Mouse (Mus musculus) heart, embryonic 10.5 days (tissue): Measurements from ENCODE around the gene Tgfbr3. TPM values are rescaled to one million over a fixed set of nuclear protein-coding genes. Genes with fewer than 3 reads are reported as not detected.

Experiments used
- DNase-seq: peaks from one replicate; pipeline ENCODE4 v3.0.0-alpha.2; 2017; ENCODE audit warnings: low spot score
- H3K27ac ChIP-seq: fragments of 300-500 bp; sonication (generic); 2 replicates; pipeline ENCODE4 v1.5.1; 2016; ENCODE audit warnings: mild to moderate bottlenecking
- H3K27me3 ChIP-seq: fragments of 300-500 bp; sonication (generic); 2 replicates; pipeline ENCODE4 v1.6.1; 2016; ENCODE audit warnings: mild to moderate bottlenecking; ENCODE audit not compliant: poor library complexity, insufficient read depth, severe bottlenecking
- H3K36me3 ChIP-seq: fragments of 300-500 bp; sonication (generic); 2 replicates; pipeline ENCODE4 v1.6.1; 2016; ENCODE audit warnings: mild to moderate bottlenecking, moderate library complexity
- H3K4me1 ChIP-seq: fragments of 300-500 bp; sonication (generic); 2 replicates; pipeline ENCODE4 v1.6.1; 2016; ENCODE audit warnings: mild to moderate bottlenecking
- H3K4me3 ChIP-seq: fragments of 300-500 bp; sonication (generic); 2 replicates; pipeline ENCODE4 v1.5.1; 2016; ENCODE audit warnings: mild to moderate bottlenecking, moderate library complexity
- H3K9me3 ChIP-seq: fragments of 300-500 bp; sonication (generic); 2 replicates; pipeline ENCODE4 v1.6.1; 2016; ENCODE audit warnings: mild to moderate bottlenecking, moderate library complexity
- WGBS: fragments of 180-500 bp; shearing (Covaris S2); methylation state at CpG from one replicate; pipeline ENCODE4 v1.1.7; 2016; 5-methylcytosine and 5-hydroxymethylcytosine counted together
- polyA plus RNA-seq: library from polyadenylated mRNA; unstranded; fragments of >200 nt; fragmentation: Nextera tagmentation; extraction: Ambion mirVana; gene quantifications from 2 replicates; pipeline ENCODE4 v1.2.1, GENCODE M21; 2016

Gene Tgfbr3
- polyA plus RNA-seq, 1 experiment from 2014 or later = 36.7 TPM

- peaks cover 20% of the 10 kb centered on the region for H3K4me1 ChIP-seq
- no peaks in the 10 kb centered on the region for H3K9me3 ChIP-seq
- DNase-seq = no peak
- peaks cover 11% of the 10 kb centered on the region; the same call in 1 of the 2 replicates for H3K27me3 ChIP-seq
- no peak overlapping the region for H3K27ac ChIP-seq
- no peak overlapping the region for H3K4me3 ChIP-seq
- WGBS = 82% methylated on average over 4 of the region's 4 CpGs
- H3K36me3 ChIP-seq = no peaks in the 10 kb centered on the region
Measured at GRCm38 (mm10) chr5:107294041-107294440, 4.6 kb upstream of the Tgfbr3 start.

- Histone ChIP-seq H3K9me3 (no peaks in the 10 kb centered on the region), H3K4me3 (peak overlapping the region; percentile 94), H3K27ac (no peak overlapping the region), H3K4me1 (peaks cover 17% of the 10 kb centered on the region), H3K27me3 (peaks cover 15% of the 10 kb centered on the region; the same call in 1 of the 2 replicates), H3K36me3 (no peaks in the 10 kb centered on the region)
- no peak for DNase-seq
- 34% methylated on average over 8 of the region's 8 CpGs for WGBS
Measured at GRCm38 (mm10) chr5:107289986-107290385, 557 bp upstream of the Tgfbr3 start.

GRCm38 (mm10) chr5:107288427-107289233 is 799 bp downstream of the Tgfbr3 start:
- no peaks in the 10 kb centered on the region for H3K36me3 ChIP-seq
- peak; percentile 76 for DNase-seq
- H3K27ac ChIP-seq = peak overlapping the region; percentile 91
- peak overlapping the region; percentile 94 for H3K4me3 ChIP-seq
- WGBS = under 1% methylated on average over 62 of the region's 62 CpGs
- H3K4me1 ChIP-seq = peaks cover 22% of the 10 kb centered on the region
- no peaks in the 10 kb centered on the region for H3K9me3 ChIP-seq
- H3K27me3 ChIP-seq = peaks cover 15% of the 10 kb centered on the region; the same call in 1 of the 2 replicates

GRCm38 (mm10) chr5:107287908-107288267 is 1.5 kb downstream of the Tgfbr3 start:
- peaks cover 24% of the 10 kb centered on the region for H3K4me1 ChIP-seq
- peak overlapping the region; percentile 91 for H3K27ac ChIP-seq
- WGBS = 34% methylated on average over 5 of the region's 5 CpGs
- H3K27me3 ChIP-seq = peaks cover 15% of the 10 kb centered on the region; the same call in 1 of the 2 replicates
- H3K36me3 ChIP-seq = no peaks in the 10 kb centered on the region
- peak overlapping the region; percentile 94 for H3K4me3 ChIP-seq
- no peaks in the 10 kb centered on the region for H3K9me3 ChIP-seq
- DNase-seq = no peak

GRCm38 (mm10) chr5:107287254-107287907 is 2.0 kb downstream of the Tgfbr3 start:
- Histone ChIP-seq H3K27ac (peak overlapping the region; percentile 22; the same call in 1 of the 2 replicates), H3K27me3 (peaks cover 13% of the 10 kb centered on the region; the same call in 1 of the 2 replicates), H3K9me3 (no peaks in the 10 kb centered on the region), H3K4me1 (peaks cover 30% of the 10 kb centered on the region), H3K4me3 (peak overlapping the region; percentile 94), H3K36me3 (no peaks in the 10 kb centered on the region)
- WGBS = 24% methylated on average over 6 of the region's 6 CpGs
- no peak for DNase-seq

- H3K36me3 ChIP-seq = peaks cover 9% of the 10 kb centered on the region
- H3K27me3 ChIP-seq = peaks cover 5% of the 10 kb centered on the region; the same call in 1 of the 2 replicates
- H3K4me1 ChIP-seq = peaks cover 30% of the 10 kb centered on the region
- no peak overlapping the region for H3K27ac ChIP-seq
- H3K9me3 ChIP-seq = no peaks in the 10 kb centered on the region
- H3K4me3 ChIP-seq = no peak overlapping the region
- no peak for DNase-seq
- WGBS = 69% methylated on average over 6 of the region's 6 CpGs
Measured at GRCm38 (mm10) chr5:107285563-107285962, 3.9 kb downstream of the Tgfbr3 start.

GRCm38 (mm10) chr5:107283935-107284524 is 5.4 kb downstream of the Tgfbr3 start:
- H3K4me1 ChIP-seq = peaks cover 20% of the 10 kb centered on the region
- 74% methylated on average over 10 of the region's 10 CpGs for WGBS

GRCm38 (mm10) chr5:107282561-107283307 is 6.7 kb downstream of the Tgfbr3 start:
- no peak for DNase-seq
- Histone ChIP-seq H3K4me1 (peaks cover 13% of the 10 kb centered on the region; the same call in 1 of the 2 replicates), H3K4me3 (no peak overlapping the region), H3K9me3 (no peaks in the 10 kb centered on the region; the same call in 1 of the 2 replicates), H3K36me3 (peaks cover 14% of the 10 kb centered on the region), H3K27ac (no peak overlapping the region), H3K27me3 (peaks cover under 1% of the 10 kb centered on the region; the same call in 1 of the 2 replicates)
- WGBS = 75% methylated on average over 9 of the region's 9 CpGs

More at GRCm38 (mm10) chr5:107283935-107284524, 5.4 kb downstream of the Tgfbr3 start:
- Histone ChIP-seq H3K36me3 (peaks cover 14% of the 10 kb centered on the region), H3K4me3 (no peak overlapping the region), H3K9me3 (no peaks in the 10 kb centered on the region; the same call in 1 of the 2 replicates), H3K27me3 (peaks cover 5% of the 10 kb centered on the region; the same call in 1 of the 2 replicates), H3K27ac (no peak overlapping the region)
- DNase-seq = no peak

- H3K9me3 ChIP-seq = no peaks in the 10 kb centered on the region; the same call in 1 of the 2 replicates
- H3K27ac ChIP-seq = no peak overlapping the region
- no peak overlapping the region for H3K4me3 ChIP-seq
- DNase-seq = no peak
- H3K27me3 ChIP-seq = no peaks in the 10 kb centered on the region
- WGBS = 81% methylated on average over 4 of the region's 4 CpGs
- peaks cover 14% of the 10 kb centered on the region for H3K36me3 ChIP-seq
- H3K4me1 ChIP-seq = peaks cover 33% of the 10 kb centered on the region
Measured at GRCm38 (mm10) chr5:107279263-107279662, 10.2 kb downstream of the Tgfbr3 start.

GRCm38 (mm10) chr5:107276186-107276585 is 13.2 kb downstream of the Tgfbr3 start:
- 0 out of 2 replicates have a peak overlapping the region, but pooled peaks have one; percentile 10 for H3K27ac ChIP-seq
- WGBS = 29% methylated on average over 3 of the region's 3 CpGs
- DNase-seq = no peak
- no peaks in the 10 kb centered on the region; the same call in 1 of the 2 replicates for H3K9me3 ChIP-seq
- H3K27me3 ChIP-seq = no peaks in the 10 kb centered on the region
- H3K36me3 ChIP-seq = peaks cover 10% of the 10 kb centered on the region
- no peak overlapping the region for H3K4me3 ChIP-seq
- H3K4me1 ChIP-seq = peaks cover 43% of the 10 kb centered on the region

- no peak for DNase-seq
- Histone ChIP-seq H3K9me3 (no peaks in the 10 kb centered on the region), H3K27me3 (no peaks in the 10 kb centered on the region), H3K36me3 (no peaks in the 10 kb centered on the region), H3K4me1 (peaks cover 65% of the 10 kb centered on the region), H3K4me3 (no peak overlapping the region), H3K27ac (peak overlapping the region; percentile 42; the same call in 1 of the 2 replicates)
- 72% methylated on average over 11 of the region's 11 CpGs for WGBS
Measured at GRCm38 (mm10) chr5:107272252-107273028, 17.0 kb downstream of the Tgfbr3 start.
